Mouse (Mus musculus): Measurements from ENCODE around the gene Gm10563. TPM values are rescaled to one million over a fixed set of nuclear protein-coding genes. Genes with fewer than 3 reads are reported as not detected.
"Not testable (repeated sequence)": the region's sequence is repeated elsewhere in the genome, so short reads cannot be mapped to it uniquely, and the experiment has no call there.

Gene Gm10563
- not detected in 2 replicates for total RNA-seq (2012; rRNA removed)

GRCm38 (mm10) chr4:155645308-155645707 lies at the start of gene Gm10563:
Gm10563 (minus strand) TSS chr4:155645408.
- H3K9me3 ChIP-seq (ENCODE audit: control insufficient read depth, insufficient read depth, low read depth, low read length); H3K4me3 ChIP-seq (ENCODE audit: insufficient read depth in 1 of 2, low read depth in 1 of 2, low read length in 2 of 2, poor library complexity in 1 of 2, severe bottlenecking in 1 of 2); H3K27ac ChIP-seq (ENCODE audit: insufficient read depth, low read depth, low read length, poor library complexity, severe bottlenecking); in situ Hi-C loops (cut with MboI; ENCODE audit: low sequenced_read_pairs in 2 of 2, unreplicated experiment in 2 of 2); H3K4me1 ChIP-seq (ENCODE audit: control insufficient read depth in 2 of 2, insufficient read depth in 2 of 2, low read length in 2 of 2, poor library complexity in 1 of 2); DNase-seq (ENCODE audit: low read depth, low spot score); H3K9ac ChIP-seq (ENCODE audit: insufficient read depth, low read depth, low read length, poor library complexity, severe bottlenecking): not testable (repeated sequence)
- H3K36me3 ChIP-seq (ENCODE audit: control insufficient read depth, insufficient read depth, low read length, poor library complexity, severe bottlenecking): peaks cover 58% of the 10 kb centered on the region

GRCm38 (mm10) chr4:155694482-155695401 lies 49.5 kb upstream of the Gm10563 start:
- Histone ChIP-seq H3K4me3 (ENCODE audit: insufficient read depth in 1 of 2, low read depth in 1 of 2, low read length in 2 of 2, poor library complexity in 1 of 2, severe bottlenecking in 1 of 2) (peak overlapping the region; percentile 61 to 84), H3K36me3 (ENCODE audit: control insufficient read depth, insufficient read depth, low read length, poor library complexity, severe bottlenecking) (peaks cover 3% of the 10 kb centered on the region; the same call in 1 of the 2 replicates), H3K9ac (ENCODE audit: insufficient read depth, low read depth, low read length, poor library complexity, severe bottlenecking) (peak overlapping the region; percentile 71), H3K4me1 (ENCODE audit: control insufficient read depth in 2 of 2, insufficient read depth in 2 of 2, low read length in 2 of 2, poor library complexity in 1 of 2) (peaks cover 0 to 20% of the 10 kb centered on the region in 2 experiments; a peak in 1 of 4 replicates), H3K27ac (ENCODE audit: insufficient read depth, low read depth, low read length, poor library complexity, severe bottlenecking) (no peak overlapping the region; the same call in 1 of the 2 replicates), H3K9me3 (ENCODE audit: control insufficient read depth, insufficient read depth, low read depth, low read length) (no peaks in the 10 kb centered on the region)
- DNase-seq (ENCODE audit: low read depth, low spot score): peak; percentile 19
- TF ChIP-seq ZC3H11A (IDR thresholded peaks at IDR 0.05; ENCODE audit: borderline replicate concordance, low read depth, low read length): no peak
- TF ChIP-seq CHD2 (IDR thresholded peaks at IDR 0.05; ENCODE audit: low read depth, low read length): no peak
- no peak for TF ChIP-seq HCFC1 (IDR thresholded peaks at IDR 0.05; ENCODE audit: borderline replicate concordance, insufficient read depth, low read length)
- TF ChIP-seq MAFK (IDR thresholded peaks at IDR 0.05; ENCODE audit: insufficient read depth, low read depth, low read length): no peak
- no peak for TF ChIP-seq ZNF384 (IDR thresholded peaks at IDR 0.05; ENCODE audit: low read depth, low read length)
- in situ Hi-C loops (cut with MboI; ENCODE audit: low sequenced_read_pairs in 2 of 2, unreplicated experiment in 2 of 2): no loop called here

DNA sequence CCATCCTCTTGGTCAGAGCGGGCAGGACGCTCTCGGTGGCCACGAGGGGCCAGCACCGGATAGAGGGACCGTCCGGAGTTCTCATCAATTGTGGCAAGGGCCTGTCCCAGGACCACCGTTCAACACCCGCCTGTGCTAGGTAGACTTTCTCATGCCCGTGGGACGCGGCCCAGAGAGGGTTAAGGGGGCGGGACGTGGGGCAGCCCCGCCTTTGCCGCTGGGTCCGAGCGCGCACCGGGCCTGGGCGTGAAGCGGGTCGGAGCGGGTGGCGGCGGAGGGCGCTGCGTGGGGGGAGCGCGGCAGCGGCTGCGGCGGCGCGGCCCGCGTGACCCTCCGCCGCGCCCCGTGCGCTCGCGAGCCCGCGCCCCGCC lies 48.9 kb upstream of the Gm10563 start, which contains the start of gene Fndc10:
Gene Fndc10 (plus strand): TSS at position 232 of the 371 bp plus-strand sequence.
- in situ Hi-C loops (cut with MboI; ENCODE audit: low sequenced_read_pairs in 2 of 2, unreplicated experiment in 2 of 2): no loop called here
- H3K4me3 ChIP-seq (ENCODE audit: insufficient read depth in 1 of 2, low read depth in 1 of 2, low read length in 2 of 2, poor library complexity in 1 of 2, severe bottlenecking in 1 of 2): peak within 1 kb of the TSS; percentile 69 to 84
- H3K9me3 ChIP-seq (ENCODE audit: control insufficient read depth, insufficient read depth, low read depth, low read length): no peaks in the 10 kb centered on the region
- TF ChIP-seq ZNF384 (IDR thresholded peaks at IDR 0.05; ENCODE audit: low read depth, low read length) (no peak), HCFC1 (IDR thresholded peaks at IDR 0.05; ENCODE audit: borderline replicate concordance, insufficient read depth, low read length) (peak; percentile 42; the same call in 1 of the 2 replicates)
- peak within 1 kb of the TSS; percentile 71 for H3K9ac ChIP-seq (ENCODE audit: insufficient read depth, low read depth, low read length, poor library complexity, severe bottlenecking)
- peak; percentile 35 for DNase-seq (ENCODE audit: low read depth, low spot score)
- H3K27ac ChIP-seq (ENCODE audit: insufficient read depth, low read depth, low read length, poor library complexity, severe bottlenecking): no peak within 1 kb of the TSS; the same call in 1 of the 2 replicates
- peaks cover 0 to 20% of the 10 kb centered on the region in 2 experiments; a peak in 1 of 4 replicates for H3K4me1 ChIP-seq (ENCODE audit: control insufficient read depth in 2 of 2, insufficient read depth in 2 of 2, low read length in 2 of 2, poor library complexity in 1 of 2)
- H3K36me3 ChIP-seq (ENCODE audit: control insufficient read depth, insufficient read depth, low read length, poor library complexity, severe bottlenecking): peaks cover 3% of the 10 kb centered on the region; the same call in 1 of the 2 replicates

DNA sequence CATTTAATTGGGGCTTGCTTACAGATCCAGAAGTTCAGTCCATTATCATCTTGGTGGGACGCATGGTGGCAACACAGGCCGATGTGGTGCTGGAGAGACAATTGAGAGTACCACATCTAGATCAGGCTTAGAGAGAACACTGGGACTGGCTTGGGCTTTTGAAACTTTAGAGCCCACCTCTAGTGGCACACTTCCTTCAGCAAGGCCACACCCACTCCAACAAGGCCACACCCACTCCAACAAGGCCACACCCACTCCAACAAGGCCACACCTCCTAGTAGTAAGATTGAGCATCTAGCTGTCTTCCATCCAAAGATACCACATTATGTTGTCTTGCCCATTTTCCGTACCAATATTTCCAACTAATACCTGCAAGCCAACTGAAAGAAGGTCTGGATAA lies 47.2 kb upstream of the Gm10563 start:
- H3K9ac ChIP-seq (ENCODE audit: insufficient read depth, low read depth, low read length, poor library complexity, severe bottlenecking): no peak overlapping the region
- in situ Hi-C loops (cut with MboI; ENCODE audit: low sequenced_read_pairs in 2 of 2, unreplicated experiment in 2 of 2): no loop called here
- TF ChIP-seq MAFK (IDR thresholded peaks at IDR 0.05; ENCODE audit: insufficient read depth, low read depth, low read length) (no peak), HCFC1 (IDR thresholded peaks at IDR 0.05; ENCODE audit: borderline replicate concordance, insufficient read depth, low read length) (no peak), ZNF384 (IDR thresholded peaks at IDR 0.05; ENCODE audit: low read depth, low read length) (no peak), ZC3H11A (IDR thresholded peaks at IDR 0.05; ENCODE audit: borderline replicate concordance, low read depth, low read length) (no peak), CHD2 (IDR thresholded peaks at IDR 0.05; ENCODE audit: low read depth, low read length) (no peak)

More for the DNA sequence above, 47.2 kb upstream of the Gm10563 start:
- peaks cover 0 to 16% of the 10 kb centered on the region in 2 experiments; a peak in 1 of 4 replicates for H3K4me1 ChIP-seq (ENCODE audit: control insufficient read depth in 2 of 2, insufficient read depth in 2 of 2, low read length in 2 of 2, poor library complexity in 1 of 2)
- H3K4me3 ChIP-seq (ENCODE audit: insufficient read depth in 1 of 2, low read depth in 1 of 2, low read length in 2 of 2, poor library complexity in 1 of 2, severe bottlenecking in 1 of 2): no peak overlapping the region
- no peaks in the 10 kb centered on the region for H3K9me3 ChIP-seq (ENCODE audit: control insufficient read depth, insufficient read depth, low read depth, low read length)
- H3K27ac ChIP-seq (ENCODE audit: insufficient read depth, low read depth, low read length, poor library complexity, severe bottlenecking): no peak overlapping the region
- H3K36me3 ChIP-seq (ENCODE audit: control insufficient read depth, insufficient read depth, low read length, poor library complexity, severe bottlenecking): peaks cover 3% of the 10 kb centered on the region; the same call in 1 of the 2 replicates
- no peak for DNase-seq (ENCODE audit: low read depth, low spot score)
